Mouse (Mus musculus): ENCODE data around the gene Inka2. TPM values are rescaled to one million over a fixed set of nuclear protein-coding genes. Genes with fewer than 3 reads are reported as not detected.

Gene Inka2
- total and polyA plus RNA-seq, 3 experiments: 0.39 to 0.61 TPM; not detected in 1

DNA sequence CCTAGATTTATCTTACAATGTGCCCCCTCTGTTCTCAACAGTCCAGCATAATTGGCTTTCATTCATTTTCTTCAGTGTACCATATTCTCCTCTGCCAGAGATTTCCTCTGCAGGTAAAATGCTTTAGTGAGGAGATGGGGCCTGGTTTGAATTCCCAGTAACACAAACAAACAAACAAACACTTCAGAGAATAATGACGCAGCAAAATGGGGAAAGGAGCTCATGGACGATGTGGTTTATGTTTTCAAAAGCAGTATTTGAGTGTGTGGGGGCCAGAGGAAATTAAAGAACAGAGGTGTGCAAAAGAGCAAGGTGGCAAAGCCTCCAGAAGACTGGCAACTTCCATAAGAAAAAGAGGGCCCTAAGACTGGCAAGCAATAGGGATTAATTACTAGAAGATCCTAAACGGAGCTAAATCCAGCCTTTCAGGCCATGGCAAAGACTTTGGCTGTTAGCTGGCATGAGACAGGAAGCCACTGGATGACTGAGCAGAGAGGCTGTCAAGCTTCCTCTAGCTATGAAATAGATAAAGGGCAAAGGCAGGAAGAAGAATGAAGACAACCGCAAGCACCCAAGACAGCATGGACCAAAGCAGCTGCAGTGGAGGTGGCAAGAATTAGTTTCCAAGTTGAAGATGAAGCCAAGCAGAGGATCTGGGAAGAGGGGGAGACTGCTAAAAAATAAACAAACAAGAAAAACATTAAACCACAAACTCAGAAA, 58.9 kb downstream of the Inka2 start:
- peak overlapping the region; percentile 79 for H3K27ac ChIP-seq (ENCODE audit: control insufficient read depth, low read depth, low read length)

DNA sequence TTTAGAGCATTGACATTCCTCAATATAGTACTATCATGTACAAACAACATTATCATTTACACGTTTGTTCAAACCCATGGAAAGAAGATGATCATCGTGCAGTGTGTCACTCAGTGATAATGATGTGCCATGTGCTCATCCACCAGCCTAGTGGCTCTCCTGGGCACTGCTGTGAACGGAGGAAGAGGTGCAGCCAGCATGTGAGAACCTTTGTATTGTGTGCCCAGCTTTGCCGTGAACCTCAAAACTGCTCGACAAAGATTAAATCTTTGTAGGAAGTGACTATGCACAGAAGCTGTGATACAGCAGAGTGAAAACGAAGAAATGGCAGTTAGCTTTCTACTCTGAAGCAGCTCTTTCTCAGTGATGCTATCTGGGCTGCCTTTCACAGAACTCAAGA, 64.1 kb downstream of the Inka2 start:
- Histone ChIP-seq H3K9ac (ENCODE audit: control insufficient read depth, low read depth, low read length, poor library complexity, severe bottlenecking) (no peak overlapping the region), H3K9me3 (replicated peaks; ENCODE audit: insufficient read depth, low read length) (no peaks in the 10 kb centered on the region), H3K79me2 (ENCODE audit: control insufficient read depth, insufficient read depth, low read length, poor library complexity) (peaks cover 28% of the 10 kb centered on the region), H3K4me1 (ENCODE audit: control insufficient read depth in 1 of 2, insufficient read depth in 2 of 2, low read length in 2 of 2) (peaks cover 17 to 34% of the 10 kb centered on the region in 2 experiments), H3K27ac (ENCODE audit: control insufficient read depth, low read depth, low read length) (peak overlapping the region; percentile 42), H3K4me3 (ENCODE audit: control insufficient read depth in 1 of 2, insufficient read depth in 1 of 2, low read depth in 2 of 2, low read length in 2 of 2) (no peak overlapping the region), H3K36me3 (ENCODE audit: control insufficient read depth in 1 of 2, insufficient read depth in 2 of 2, low read length in 2 of 2) (peaks cover 0 to 45% of the 10 kb centered on the region in 2 experiments; a peak in 3 of 4 replicates), H3K27me3 (ENCODE audit: control insufficient read depth in 1 of 2, insufficient read depth in 2 of 2, low read length in 2 of 2) (no peaks in the 10 kb centered on the region)
- peak; percentile 75 for DNase-seq (ENCODE audit: low read depth, low spot score)
- peak; percentile 84 for TF ChIP-seq MAX (IDR thresholded peaks at IDR 0.05; ENCODE audit: low read length)
- no peak for TF ChIP-seq USF1 (IDR thresholded peaks at IDR 0.05; ENCODE audit: low read depth, low read length)
- no peak for TF ChIP-seq ZNF384 (IDR thresholded peaks at IDR 0.05; ENCODE audit: low read depth, low read length)
- 0 out of 2 replicates have a peak, but pooled peaks have one; percentile 28 for TF ChIP-seq TAL1 (IDR thresholded peaks at IDR 0.05; ENCODE audit: low read length)
- peak; percentile 82 for TF ChIP-seq MYC (IDR thresholded peaks at IDR 0.05; ENCODE audit: low read depth, low read length)
- no peak for TF ChIP-seq ZMIZ1 (IDR thresholded peaks at IDR 0.05; ENCODE audit: low read depth, low read length)
- peak; percentile 78 for TF ChIP-seq GATA1 (IDR thresholded peaks at IDR 0.05; ENCODE audit: low read depth, low read length)
- no peak for TF ChIP-seq POLR2A (IDR thresholded peaks at IDR 0.05; ENCODE audit: control insufficient read depth in 1 of 2, insufficient read depth in 1 of 2, low read depth in 1 of 2, low read length in 2 of 2, poor library complexity in 1 of 2)
- TF ChIP-seq ELF1 (IDR thresholded peaks at IDR 0.05; ENCODE audit: low read depth, low read length): no peak
- TF ChIP-seq POLR2AphosphoS2 (IDR thresholded peaks at IDR 0.05; ENCODE audit: low read length): no peak
- TF ChIP-seq SIN3A (IDR thresholded peaks at IDR 0.05; ENCODE audit: low read length): no peak; the same call in 1 of the 2 replicates
- TF ChIP-seq MYB (IDR thresholded peaks at IDR 0.05; ENCODE audit: low read depth, low read length): no peak
- no peak for TF ChIP-seq ZC3H11A (IDR thresholded peaks at IDR 0.05; ENCODE audit: low read depth, low read length)
- TF ChIP-seq UBTF (IDR thresholded peaks at IDR 0.05; ENCODE audit: borderline replicate concordance, insufficient read depth, low read depth, low read length): no peak
- TF ChIP-seq ZKSCAN1 (IDR thresholded peaks at IDR 0.05; ENCODE audit: low read depth, low read length): no peak
- peak; percentile 39 to 50 for TF ChIP-seq EP300 (IDR thresholded peaks at IDR 0.05; ENCODE audit: low read depth in 1 of 2, low read length in 2 of 2)
- peak; percentile 74 for TF ChIP-seq MXI1 (IDR thresholded peaks at IDR 0.05; ENCODE audit: low read depth, low read length)
- peak in 1 of 3 experiments; percentile 8; a peak in 1 of 6 replicates for TF ChIP-seq CTCF (IDR thresholded peaks at IDR 0.05 in 2 of 3, conservative IDR thresholded peaks at IDR 0.05 in 1 of 3; ENCODE audit: control insufficient read depth in 1 of 3, insufficient read depth in 1 of 3, low read depth in 2 of 3, low read length in 3 of 3, poor library complexity in 1 of 3, severe bottlenecking in 1 of 3)
- TF ChIP-seq HCFC1 (IDR thresholded peaks at IDR 0.05; ENCODE audit: low read depth, low read length): no peak
- TF ChIP-seq ETS1 (IDR thresholded peaks at IDR 0.05; ENCODE audit: low read depth, low read length): peak; percentile 61; the same call in 1 of the 2 replicates
- no peak for TF ChIP-seq NELFE (IDR thresholded peaks at IDR 0.05; ENCODE audit: low read depth, low read length)
- no peak for TF ChIP-seq RAD21 (IDR thresholded peaks at IDR 0.05; ENCODE audit: low read depth, low read length)
- TF ChIP-seq MAZ (IDR thresholded peaks at IDR 0.05; ENCODE audit: low read depth, low read length): no peak
- no peak for TF ChIP-seq MAFK (IDR thresholded peaks at IDR 0.05; ENCODE audit: borderline replicate concordance, low read depth, low read length)

More for the DNA sequence above, 58.9 kb downstream of the Inka2 start:
- H3K9ac ChIP-seq (ENCODE audit: control insufficient read depth, low read depth, low read length, poor library complexity, severe bottlenecking): peak overlapping the region; percentile 19
- peaks cover 44% of the 10 kb centered on the region for H3K79me2 ChIP-seq (ENCODE audit: control insufficient read depth, insufficient read depth, low read length, poor library complexity)
- TF ChIP-seq ETS1 (IDR thresholded peaks at IDR 0.05; ENCODE audit: low read depth, low read length) (peak; percentile 61), MXI1 (IDR thresholded peaks at IDR 0.05; ENCODE audit: low read depth, low read length) (peak; percentile 68), MAZ (IDR thresholded peaks at IDR 0.05; ENCODE audit: low read depth, low read length) (no peak), MEF2A (IDR thresholded peaks at IDR 0.05; ENCODE audit: extremely low read depth, insufficient replicate concordance, low read depth, low read length, poor library complexity, severe bottlenecking) (no peak), HCFC1 (IDR thresholded peaks at IDR 0.05; ENCODE audit: low read depth, low read length) (0 out of 2 replicates have a peak, but pooled peaks have one; percentile 15), POLR2AphosphoS5 (IDR thresholded peaks at IDR 0.05; ENCODE audit: borderline replicate concordance, low read depth, low read length) (no peak), NRF1 (IDR thresholded peaks at IDR 0.05; ENCODE audit: insufficient read depth, low read depth, low read length, poor library complexity, severe bottlenecking) (no peak), EP300 (IDR thresholded peaks at IDR 0.05; ENCODE audit: low read depth in 1 of 2, low read length in 2 of 2) (peak in 1 of 2 experiments; percentile 24; a peak in 1 of 4 replicates), TCF12 (IDR thresholded peaks at IDR 0.05; ENCODE audit: low read depth, low read length) (no peak), TBP (IDR thresholded peaks at IDR 0.05; ENCODE audit: low read depth, low read length) (no peak), RAD21 (IDR thresholded peaks at IDR 0.05; ENCODE audit: low read depth, low read length) (no peak), ELF1 (IDR thresholded peaks at IDR 0.05; ENCODE audit: low read depth, low read length) (peak; percentile 68), KAT2A (conservative IDR thresholded peaks at IDR 0.05; ENCODE audit: low read depth, low read length) (no peak), RCOR1 (IDR thresholded peaks at IDR 0.05; ENCODE audit: low read depth, low read length) (0 out of 2 replicates have a peak, but pooled peaks have one; percentile 21), GATA1 (IDR thresholded peaks at IDR 0.05; ENCODE audit: low read depth, low read length) (peak; percentile 11; the same call in 1 of the 2 replicates), ZNF384 (IDR thresholded peaks at IDR 0.05; ENCODE audit: low read depth, low read length) (no peak), MAX (IDR thresholded peaks at IDR 0.05; ENCODE audit: low read length) (peak; percentile 56; the same call in 1 of the 2 replicates)
- peaks cover 0 to 53% of the 10 kb centered on the region in 2 experiments; a peak in 2 of 4 replicates for H3K36me3 ChIP-seq (ENCODE audit: control insufficient read depth in 1 of 2, insufficient read depth in 2 of 2, low read length in 2 of 2)
- no peaks in the 10 kb centered on the region for H3K27me3 ChIP-seq (ENCODE audit: control insufficient read depth in 1 of 2, insufficient read depth in 2 of 2, low read length in 2 of 2)
- DNase-seq (ENCODE audit: low read depth, low spot score): peak; percentile 72
- H3K9me3 ChIP-seq (replicated peaks; ENCODE audit: insufficient read depth, low read length): no peaks in the 10 kb centered on the region
- H3K4me1 ChIP-seq (ENCODE audit: control insufficient read depth in 1 of 2, insufficient read depth in 2 of 2, low read length in 2 of 2): peaks cover 29 to 52% of the 10 kb centered on the region in 2 experiments
- no peak overlapping the region; a peak in 1 of 4 replicates for H3K4me3 ChIP-seq (ENCODE audit: control insufficient read depth in 1 of 2, insufficient read depth in 1 of 2, low read depth in 2 of 2, low read length in 2 of 2)

All from MEL (cell line).